Mouse (Mus musculus) colon, adult 2 months (tissue): Measurements from ENCODE around the gene Flg2. TPM values are rescaled to one million over a fixed set of nuclear protein-coding genes. Genes with fewer than 3 reads are reported as not detected.

ENCODE experiments used
- polyA plus RNA-seq: library from polyadenylated mRNA; depleted of rRNA; stranded (reverse); fragments of >200 nt; gene quantifications from 2 replicates; pipeline ENCODE4 v1.2.3, GENCODE M21; 2012; rRNA removed

Gene Flg2
- not detected in 2 replicates for polyA plus RNA-seq

DNA sequence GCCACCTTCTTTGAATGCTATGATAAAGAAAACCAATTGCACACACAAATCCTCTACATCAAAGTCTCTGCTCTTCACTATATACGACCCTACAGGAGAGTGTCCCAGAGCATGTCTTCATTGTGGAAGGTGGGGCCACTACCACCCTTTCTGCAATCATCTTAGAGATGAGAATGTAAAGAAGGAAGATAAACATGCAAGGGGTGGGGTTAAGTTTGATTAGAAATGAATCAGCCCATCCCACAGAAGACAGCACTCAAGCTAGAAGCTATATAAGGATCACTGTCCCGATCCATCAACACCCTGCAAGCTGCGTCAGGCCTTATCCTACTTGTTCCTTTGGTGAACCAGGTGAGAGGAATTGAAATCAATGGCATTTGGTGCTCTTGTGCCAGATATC is at the start of gene Flg2:
TSS of gene Flg2 (plus strand) at position 301 of the 400 bp plus-strand sequence.

Other genes with a start within 250 kb of the Flg2 start
- not detected in 2 replicates for gene Lce3d, start 239.9 kb upstream of the Flg2 start, polyA plus RNA-seq
- not detected in 2 replicates for gene Lce3e, start 230.2 kb upstream of the Flg2 start, polyA plus RNA-seq
- gene Lce3f, start 205.1 kb upstream of the Flg2 start, polyA plus RNA-seq: not detected in 2 replicates
- not detected in 2 replicates for gene Crct1, start 181.6 kb upstream of the Flg2 start, polyA plus RNA-seq
- gene Lce1m, start 178.2 kb upstream of the Flg2 start, polyA plus RNA-seq: not detected in 2 replicates
- not detected in 2 replicates for gene Gm4858, start 128.5 kb upstream of the Flg2 start, polyA plus RNA-seq
- 0.29 and 0.38 TPM in 2 replicates for gene Crnn, start 52.5 kb upstream of the Flg2 start, polyA plus RNA-seq
- gene Flg, start 76.2 kb downstream of the Flg2 start, polyA plus RNA-seq: not detected in 2 replicates
- gene Hrnr, start 122.5 kb downstream of the Flg2 start, polyA plus RNA-seq: not detected in 2 replicates
- not detected in 2 replicates for gene Rptn, start 196.4 kb downstream of the Flg2 start, polyA plus RNA-seq
- gene Tchh, start 245.1 kb downstream of the Flg2 start, polyA plus RNA-seq: 0.05 TPM in 2 replicates